Mouse (Mus musculus) right cerebral cortex, postnatal 4 days (tissue): ENCODE results near the gene 4933428G20Rik.

Experiments
- DNase-seq: peaks from one replicate; pipeline ENCODE4 v3.0.0-alpha.2; 2022

Gene 4933428G20Rik

GRCm38 (mm10) chr11:97461307-97461820, 38.8 kb downstream of the 4933428G20Rik start:
- DNase-seq: no peak

GRCm38 (mm10) chr11:97457120-97457519, 43.0 kb downstream of the 4933428G20Rik start:
- no peak for DNase-seq

- no peak for DNase-seq
These were observed 48.5 kb downstream of the 4933428G20Rik start for GRCm38 (mm10) chr11:97451625-97452024.

GRCm38 (mm10) chr11:97450305-97450922, 49.7 kb downstream of the 4933428G20Rik start:
- DNase-seq: no peak

- DNase-seq: peak; percentile 76
These were observed 50.4 kb downstream of the 4933428G20Rik start for GRCm38 (mm10) chr11:97449601-97450293.

GRCm38 (mm10) chr11:97448611-97449394, 51.3 kb downstream of the 4933428G20Rik start:
- no peak for DNase-seq

- no peak for DNase-seq
These were observed 52.2 kb downstream of the 4933428G20Rik start for GRCm38 (mm10) chr11:97447979-97448378.

GRCm38 (mm10) chr11:97445999-97446511, 54.1 kb downstream of the 4933428G20Rik start:
- no peak for DNase-seq

GRCm38 (mm10) chr11:97445596-97445995, 54.5 kb downstream of the 4933428G20Rik start:
- no peak for DNase-seq

- no peak for DNase-seq
These were observed 57.1 kb downstream of the 4933428G20Rik start for GRCm38 (mm10) chr11:97442891-97443675.

GRCm38 (mm10) chr11:97441658-97442125, 58.4 kb downstream of the 4933428G20Rik start:
- DNase-seq: no peak

- peak; percentile 46 for DNase-seq
These were observed 59.0 kb downstream of the 4933428G20Rik start for GRCm38 (mm10) chr11:97441036-97441657.
